Mouse (Mus musculus) stomach, embryonic 15.5 days (tissue): Measurements from ENCODE around the gene Trpm2. TPM values are rescaled to one million over a fixed set of nuclear protein-coding genes. Genes with fewer than 3 reads are reported as not detected.

Experiments used
- ATAC-seq: fragments of 200-750 bp; cut with Nextera tagmentation; 2 replicates; pipeline ENCODE4 v1.8.0; 2017; ENCODE audit warnings: low read depth, moderate number of reproducible peaks, moderate TSS enrichment; ENCODE audit not compliant: insufficient read depth, low FRiP score
- H3K27ac ChIP-seq: fragments of 300-500 bp; sonication (generic); 2 replicates; pipeline ENCODE4 v1.5.1; 2015; ENCODE audit warnings: mild to moderate bottlenecking, inconsistent platforms
- H3K27me3 ChIP-seq: fragments of 300-500 bp; sonication (generic); replicated peaks from 2 replicates; pipeline ENCODE4 v1.6.1; 2015; ENCODE audit warnings: inconsistent platforms
- H3K36me3 ChIP-seq: fragments of 300-500 bp; sonication (generic); 2 replicates; pipeline ENCODE4 v1.6.1; 2015; ENCODE audit warnings: inconsistent platforms
- H3K4me1 ChIP-seq: fragments of 300-500 bp; sonication (generic); 2 replicates; pipeline ENCODE4 v1.6.1; 2015; ENCODE audit warnings: inconsistent platforms
- H3K4me2 ChIP-seq: fragments of 300-500 bp; sonication (generic); 2 replicates; pipeline ENCODE4 v1.6.1; 2015; ENCODE audit warnings: mild to moderate bottlenecking, inconsistent platforms
- H3K4me3 ChIP-seq: fragments of 300-500 bp; sonication (generic); replicated peaks from 2 replicates; pipeline ENCODE4 v1.5.1; 2015; ENCODE audit warnings: inconsistent platforms
- H3K9ac ChIP-seq: fragments of 300-500 bp; sonication (generic); 2 replicates; pipeline ENCODE4 v1.6.1; 2015; ENCODE audit warnings: inconsistent platforms
- H3K9me3 ChIP-seq: fragments of 300-500 bp; sonication (generic); 2 replicates; pipeline ENCODE4 v1.6.1; 2016; ENCODE audit warnings: inconsistent platforms
- WGBS: fragments of 180-500 bp; shearing (Covaris S2); methylation state at CpG from one replicate; pipeline ENCODE4 v1.1.7; 2015; 5-methylcytosine and 5-hydroxymethylcytosine counted together
- polyA plus RNA-seq: library from polyadenylated mRNA; unstranded; fragments of >200 nt; fragmentation: Nextera tagmentation; extraction: Ambion mirVana; gene quantifications from 2 replicates; pipeline ENCODE4 v1.2.1, GENCODE M21; 2015

Gene Trpm2
- polyA plus RNA-seq, 1 experiment from 2014 or later = 1.2 TPM

- Histone ChIP-seq H3K4me2 (peak overlapping the region; percentile 81), H3K9me3 (no peaks in the 10 kb centered on the region), H3K27me3 (no peaks in the 10 kb centered on the region), H3K9ac (no peak overlapping the region), H3K4me1 (no peaks in the 10 kb centered on the region; the same call in 1 of the 2 replicates), H3K27ac (no peak overlapping the region), H3K4me3 (peak overlapping the region; percentile 64), H3K36me3 (no peaks in the 10 kb centered on the region)
- ATAC-seq = no peak
- 87% methylated on average over 27 of the region's 27 CpGs for WGBS
These were observed 69.2 kb downstream of the Trpm2 start for GRCm38 (mm10) chr10:77900903-77901818.

- WGBS = 66% methylated on average over 7 of the region's 7 CpGs
- Histone ChIP-seq H3K27me3 (no peaks in the 10 kb centered on the region), H3K4me1 (no peaks in the 10 kb centered on the region; the same call in 1 of the 2 replicates), H3K36me3 (no peaks in the 10 kb centered on the region), H3K9ac (no peak overlapping the region), H3K9me3 (no peaks in the 10 kb centered on the region), H3K27ac (no peak overlapping the region), H3K4me3 (no peak overlapping the region), H3K4me2 (no peak overlapping the region)
- no peak for ATAC-seq
These were observed 70.2 kb downstream of the Trpm2 start for GRCm38 (mm10) chr10:77900126-77900525.

GRCm38 (mm10) chr10:77895562-77895961 is 74.8 kb downstream of the Trpm2 start:
- no peaks in the 10 kb centered on the region for H3K27me3 ChIP-seq
- ATAC-seq = no peak
- WGBS = 51% methylated on average over 5 of the region's 5 CpGs
- H3K36me3 ChIP-seq = no peaks in the 10 kb centered on the region
- no peaks in the 10 kb centered on the region for H3K4me1 ChIP-seq
- no peaks in the 10 kb centered on the region for H3K9me3 ChIP-seq
- H3K4me3 ChIP-seq = no peak overlapping the region
- H3K4me2 ChIP-seq = no peak overlapping the region
- H3K9ac ChIP-seq = no peak overlapping the region
- no peak overlapping the region for H3K27ac ChIP-seq

GRCm38 (mm10) chr10:77890987-77891565 is 79.3 kb downstream of the Trpm2 start:
- Histone ChIP-seq H3K27ac (no peak overlapping the region), H3K9me3 (no peaks in the 10 kb centered on the region), H3K4me2 (no peak overlapping the region), H3K36me3 (no peaks in the 10 kb centered on the region), H3K4me1 (no peaks in the 10 kb centered on the region), H3K4me3 (no peak overlapping the region), H3K9ac (no peak overlapping the region), H3K27me3 (no peaks in the 10 kb centered on the region)
- WGBS = 75% methylated on average over 8 of the region's 8 CpGs
- ATAC-seq = no peak

GRCm38 (mm10) chr10:77886007-77886747 is 84.2 kb downstream of the Trpm2 start:
- WGBS = 43% methylated on average over 12 of the region's 12 CpGs
- ATAC-seq = no peak

GRCm38 (mm10) chr10:77882553-77882952 is 87.8 kb downstream of the Trpm2 start:
- Histone ChIP-seq H3K4me3 (no peak overlapping the region), H3K27ac (no peak overlapping the region), H3K9ac (no peak overlapping the region), H3K4me2 (no peak overlapping the region), H3K36me3 (no peaks in the 10 kb centered on the region), H3K9me3 (no peaks in the 10 kb centered on the region), H3K4me1 (no peaks in the 10 kb centered on the region), H3K27me3 (no peaks in the 10 kb centered on the region)
- no peak for ATAC-seq
- WGBS = 87% methylated on average over 5 of the region's 5 CpGs

More at GRCm38 (mm10) chr10:77886007-77886747, 84.2 kb downstream of the Trpm2 start:
- H3K27me3 ChIP-seq = no peaks in the 10 kb centered on the region
- H3K27ac ChIP-seq = no peak overlapping the region
- no peaks in the 10 kb centered on the region for H3K36me3 ChIP-seq
- H3K4me1 ChIP-seq = no peaks in the 10 kb centered on the region
- H3K9ac ChIP-seq = no peak overlapping the region
- H3K4me3 ChIP-seq = no peak overlapping the region
- H3K4me2 ChIP-seq = no peak overlapping the region
- H3K9me3 ChIP-seq = no peaks in the 10 kb centered on the region

- Histone ChIP-seq H3K4me2 (no peak overlapping the region), H3K27me3 (no peaks in the 10 kb centered on the region), H3K27ac (no peak overlapping the region), H3K9ac (no peak overlapping the region), H3K9me3 (no peaks in the 10 kb centered on the region), H3K4me3 (no peak overlapping the region), H3K36me3 (no peaks in the 10 kb centered on the region), H3K4me1 (no peaks in the 10 kb centered on the region)
- WGBS = 69% methylated on average over 3 of the region's 3 CpGs
- no peak for ATAC-seq
These were observed 90.1 kb downstream of the Trpm2 start for GRCm38 (mm10) chr10:77880305-77880704.

GRCm38 (mm10) chr10:77878985-77879384 is 91.4 kb downstream of the Trpm2 start:
- Histone ChIP-seq H3K4me3 (no peak overlapping the region), H3K9me3 (no peaks in the 10 kb centered on the region), H3K9ac (no peak overlapping the region), H3K27me3 (no peaks in the 10 kb centered on the region), H3K27ac (no peak overlapping the region), H3K4me2 (no peak overlapping the region), H3K4me1 (no peaks in the 10 kb centered on the region), H3K36me3 (no peaks in the 10 kb centered on the region)
- 64% methylated on average over 6 of the region's 6 CpGs for WGBS
- ATAC-seq = no peak

- ATAC-seq = no peak
- H3K4me1 ChIP-seq = no peaks in the 10 kb centered on the region
- H3K36me3 ChIP-seq = no peaks in the 10 kb centered on the region
- no peaks in the 10 kb centered on the region for H3K9me3 ChIP-seq
- H3K27ac ChIP-seq = no peak overlapping the region
- WGBS = 90% methylated on average over 7 of the region's 7 CpGs
- H3K4me3 ChIP-seq = no peak overlapping the region
- no peaks in the 10 kb centered on the region for H3K27me3 ChIP-seq
- H3K9ac ChIP-seq = no peak overlapping the region
- no peak overlapping the region for H3K4me2 ChIP-seq
These were observed 100.7 kb downstream of the Trpm2 start for GRCm38 (mm10) chr10:77869651-77870050.

- H3K4me3 ChIP-seq = no peak overlapping the region
- ATAC-seq = no peak
- no peaks in the 10 kb centered on the region for H3K4me1 ChIP-seq
- 0% methylated on average over 1 of the region's 1 CpGs for WGBS
- no peak overlapping the region for H3K4me2 ChIP-seq
- H3K27ac ChIP-seq = no peak overlapping the region
- H3K9ac ChIP-seq = no peak overlapping the region
- H3K9me3 ChIP-seq = no peaks in the 10 kb centered on the region
- H3K27me3 ChIP-seq = no peaks in the 10 kb centered on the region
- H3K36me3 ChIP-seq = no peaks in the 10 kb centered on the region
These were observed 102.8 kb downstream of the Trpm2 start for GRCm38 (mm10) chr10:77867546-77867945.

GRCm38 (mm10) chr10:77864762-77865143 is 105.6 kb downstream of the Trpm2 start:
- H3K36me3 ChIP-seq = no peaks in the 10 kb centered on the region
- 0 out of 2 replicates have a peak, but pooled peaks have one; percentile 2 for ATAC-seq
- H3K4me1 ChIP-seq = no peaks in the 10 kb centered on the region
- H3K9ac ChIP-seq = no peak overlapping the region
- H3K4me3 ChIP-seq = peak overlapping the region; percentile 26
- WGBS = 30% methylated on average over 11 of the region's 11 CpGs
- H3K27me3 ChIP-seq = no peaks in the 10 kb centered on the region
- no peaks in the 10 kb centered on the region for H3K9me3 ChIP-seq
- H3K4me2 ChIP-seq = peak overlapping the region; percentile 46
- no peak overlapping the region for H3K27ac ChIP-seq
